Mouse (Mus musculus): ENCODE results near the gene Art3. TPM values are rescaled to one million over a fixed set of nuclear protein-coding genes. Genes with fewer than 3 reads are reported as not detected.
A peak's percentile ranks its signal among the peaks of the same experiment; 100 is the strongest.

Gene Art3
- polyA plus RNA-seq, 1 experiment from 2014 or later, result 46.5 TPM

DNA sequence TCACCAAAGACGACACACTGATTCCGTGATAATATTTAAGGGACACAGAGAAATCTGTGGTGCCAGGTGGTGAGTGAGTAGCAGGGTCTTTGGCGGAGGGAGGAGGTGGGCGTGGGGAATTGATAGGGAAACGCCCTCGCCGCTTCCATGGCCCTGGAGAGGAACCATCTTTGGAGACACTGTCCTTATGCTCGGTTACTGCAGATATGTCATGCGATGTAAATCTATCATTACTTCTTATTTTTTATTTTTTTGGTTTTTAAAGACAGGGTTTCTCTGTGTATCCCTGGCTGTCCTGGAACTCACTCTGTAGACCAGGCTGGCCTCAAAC, 50.7 kb downstream of the Art3 start:
- Histone ChIP-seq H3K27ac (ENCODE audit: low read length) (no peak overlapping the region), H3K4me2 (replicated peaks; ENCODE audit: low read depth, low read length) (no peak overlapping the region), H3K9ac (replicated peaks; ENCODE audit: low read depth) (no peak overlapping the region), H3K36me3 (ENCODE audit: insufficient read depth, low read length) (no peaks in the 10 kb centered on the region), H3K4me1 (ENCODE audit: insufficient read depth, low read depth, low read length) (no peaks in the 10 kb centered on the region), H3K9me3 (ENCODE audit: low read length) (no peaks in the 10 kb centered on the region), H3K4me3 (ENCODE audit: low read depth, low read length) (no peak overlapping the region), H3K27me3 (replicated peaks; ENCODE audit: insufficient read depth, low read length) (no peaks in the 10 kb centered on the region)
- no peak for ATAC-seq
- DNase-seq (ENCODE audit: low spot score), result no peak
- 61% methylated on average over 9 of the region's 9 CpGs for WGBS
- no peak for TF ChIP-seq CTCF (IDR thresholded peaks at IDR 0.05)
- TF ChIP-seq EP300 (IDR thresholded peaks at IDR 0.05), result no peak

GRCm38 (mm10) chr5:92383747-92384146, 52.1 kb downstream of the Art3 start:
- no peak overlapping the region for H3K27ac ChIP-seq (ENCODE audit: low read length)
- no peak overlapping the region for H3K4me3 ChIP-seq (ENCODE audit: low read depth, low read length)
- DNase-seq (ENCODE audit: low spot score), result no peak
- no peaks in the 10 kb centered on the region for H3K4me1 ChIP-seq (ENCODE audit: insufficient read depth, low read depth, low read length)
- H3K4me2 ChIP-seq (replicated peaks; ENCODE audit: low read depth, low read length), result no peak overlapping the region
- H3K9ac ChIP-seq (replicated peaks; ENCODE audit: low read depth), result no peak overlapping the region
- H3K27me3 ChIP-seq (replicated peaks; ENCODE audit: insufficient read depth, low read length), result no peaks in the 10 kb centered on the region
- WGBS, result 44% methylated on average over 7 of the region's 7 CpGs
- ATAC-seq, result no peak
- TF ChIP-seq EP300 (IDR thresholded peaks at IDR 0.05), result no peak
- no peak for TF ChIP-seq CTCF (IDR thresholded peaks at IDR 0.05)
- no peaks in the 10 kb centered on the region for H3K36me3 ChIP-seq (ENCODE audit: insufficient read depth, low read length)
- H3K9me3 ChIP-seq (ENCODE audit: low read length), result no peaks in the 10 kb centered on the region

DNA sequence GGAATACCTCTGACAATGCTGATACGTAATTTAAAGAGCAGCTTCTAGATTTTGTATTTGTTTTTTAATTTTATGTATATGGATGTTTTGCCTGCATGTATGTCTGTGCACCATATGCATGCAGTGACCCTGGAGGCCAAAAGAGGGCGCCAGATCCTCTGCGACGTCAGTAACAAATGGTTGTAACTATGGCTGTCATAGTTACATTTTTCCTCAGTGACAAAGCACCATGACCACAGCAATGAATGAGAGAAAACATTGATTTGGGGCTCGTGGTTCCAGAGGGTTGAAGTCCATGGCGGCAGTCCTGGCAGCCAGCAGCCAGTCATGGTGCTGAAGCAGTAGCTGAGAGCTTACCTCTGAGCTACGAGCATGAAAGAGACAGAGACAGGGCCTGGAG, 53.2 kb downstream of the Art3 start:
- TF ChIP-seq EP300 (IDR thresholded peaks at IDR 0.05), result no peak
- TF ChIP-seq CTCF (IDR thresholded peaks at IDR 0.05), result peak; percentile 68
- DNase-seq (ENCODE audit: low spot score), result peak; percentile 26
- H3K4me2 ChIP-seq (replicated peaks; ENCODE audit: low read depth, low read length), result no peak overlapping the region
- 47% methylated on average over 7 of the region's 7 CpGs for WGBS
- H3K36me3 ChIP-seq (ENCODE audit: insufficient read depth, low read length), result no peaks in the 10 kb centered on the region
- no peaks in the 10 kb centered on the region for H3K9me3 ChIP-seq (ENCODE audit: low read length)
- no peak overlapping the region for H3K27ac ChIP-seq (ENCODE audit: low read length)
- no peak overlapping the region for H3K4me3 ChIP-seq (ENCODE audit: low read depth, low read length)
- no peaks in the 10 kb centered on the region for H3K4me1 ChIP-seq (ENCODE audit: insufficient read depth, low read depth, low read length)
- H3K27me3 ChIP-seq (replicated peaks; ENCODE audit: insufficient read depth, low read length), result no peaks in the 10 kb centered on the region
- ATAC-seq, result no peak
- H3K9ac ChIP-seq (replicated peaks; ENCODE audit: low read depth), result no peak overlapping the region

DNA sequence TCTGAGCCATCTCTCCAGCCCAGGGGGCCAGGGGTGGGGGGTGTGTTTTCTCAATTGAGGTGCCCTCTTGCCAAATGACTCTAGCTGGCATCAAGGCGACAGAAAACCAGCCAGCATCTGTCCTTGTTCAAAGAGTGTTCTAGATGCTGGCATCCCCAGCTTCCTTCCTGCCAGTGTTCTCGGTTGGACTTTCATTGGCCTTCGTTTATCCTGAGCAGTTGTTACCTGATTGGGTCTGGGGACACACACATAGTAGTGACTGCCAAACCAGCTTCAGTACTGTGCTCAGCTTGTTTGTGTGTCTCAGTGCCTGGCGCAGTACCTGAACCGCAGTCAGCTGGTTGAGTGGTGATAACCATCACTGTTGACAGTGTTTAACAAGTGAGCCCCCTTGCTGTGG, 54.5 kb downstream of the Art3 start:
- H3K9me3 ChIP-seq (ENCODE audit: low read length), result no peaks in the 10 kb centered on the region
- ATAC-seq, result no peak
- no peak for TF ChIP-seq EP300 (IDR thresholded peaks at IDR 0.05)
- no peak for TF ChIP-seq CTCF (IDR thresholded peaks at IDR 0.05)
- WGBS, result 69% methylated on average over 5 of the region's 5 CpGs
- H3K4me1 ChIP-seq (ENCODE audit: insufficient read depth, low read depth, low read length), result no peaks in the 10 kb centered on the region
- no peak overlapping the region for H3K9ac ChIP-seq (replicated peaks; ENCODE audit: low read depth)
- no peak for DNase-seq (ENCODE audit: low spot score)
- 0 out of 2 replicates have a peak, but pooled peaks cover 6% of the 10 kb centered on the region for H3K27me3 ChIP-seq (replicated peaks; ENCODE audit: insufficient read depth, low read length)
- no peak overlapping the region for H3K4me2 ChIP-seq (replicated peaks; ENCODE audit: low read depth, low read length)
- H3K27ac ChIP-seq (ENCODE audit: low read length), result no peak overlapping the region
- H3K4me3 ChIP-seq (ENCODE audit: low read depth, low read length), result no peak overlapping the region
- H3K36me3 ChIP-seq (ENCODE audit: insufficient read depth, low read length), result no peaks in the 10 kb centered on the region

GRCm38 (mm10) chr5:92386643-92387042, 55.0 kb downstream of the Art3 start:
- Histone ChIP-seq H3K9me3 (ENCODE audit: low read length) (no peaks in the 10 kb centered on the region), H3K4me1 (ENCODE audit: insufficient read depth, low read depth, low read length) (no peaks in the 10 kb centered on the region), H3K36me3 (ENCODE audit: insufficient read depth, low read length) (no peaks in the 10 kb centered on the region), H3K27ac (ENCODE audit: low read length) (no peak overlapping the region), H3K4me3 (ENCODE audit: low read depth, low read length) (no peak overlapping the region), H3K9ac (replicated peaks; ENCODE audit: low read depth) (no peak overlapping the region), H3K27me3 (replicated peaks; ENCODE audit: insufficient read depth, low read length) (0 out of 2 replicates have a peak, but pooled peaks cover 6% of the 10 kb centered on the region), H3K4me2 (replicated peaks; ENCODE audit: low read depth, low read length) (no peak overlapping the region)
- peak; percentile 48 for ATAC-seq
- DNase-seq (ENCODE audit: low spot score), result peak; percentile 60
- TF ChIP-seq CTCF (IDR thresholded peaks at IDR 0.05) (peak; percentile 48), EP300 (IDR thresholded peaks at IDR 0.05) (no peak)
- 21% methylated on average over 6 of the region's 6 CpGs for WGBS

GRCm38 (mm10) chr5:92387433-92387832, 55.8 kb downstream of the Art3 start:
- DNase-seq (ENCODE audit: low spot score) (no peak), ATAC-seq (no peak; the same call in 1 of the 2 replicates)
- WGBS, result 45% methylated on average over 11 of the region's 11 CpGs
- Histone ChIP-seq H3K27me3 (replicated peaks; ENCODE audit: insufficient read depth, low read length) (0 out of 2 replicates have a peak, but pooled peaks cover 6% of the 10 kb centered on the region), H3K4me2 (replicated peaks; ENCODE audit: low read depth, low read length) (no peak overlapping the region), H3K27ac (ENCODE audit: low read length) (no peak overlapping the region), H3K36me3 (ENCODE audit: insufficient read depth, low read length) (no peaks in the 10 kb centered on the region), H3K4me1 (ENCODE audit: insufficient read depth, low read depth, low read length) (no peaks in the 10 kb centered on the region), H3K9ac (replicated peaks; ENCODE audit: low read depth) (no peak overlapping the region), H3K9me3 (ENCODE audit: low read length) (no peaks in the 10 kb centered on the region), H3K4me3 (ENCODE audit: low read depth, low read length) (no peak overlapping the region)
- TF ChIP-seq CTCF (IDR thresholded peaks at IDR 0.05), result no peak

DNA sequence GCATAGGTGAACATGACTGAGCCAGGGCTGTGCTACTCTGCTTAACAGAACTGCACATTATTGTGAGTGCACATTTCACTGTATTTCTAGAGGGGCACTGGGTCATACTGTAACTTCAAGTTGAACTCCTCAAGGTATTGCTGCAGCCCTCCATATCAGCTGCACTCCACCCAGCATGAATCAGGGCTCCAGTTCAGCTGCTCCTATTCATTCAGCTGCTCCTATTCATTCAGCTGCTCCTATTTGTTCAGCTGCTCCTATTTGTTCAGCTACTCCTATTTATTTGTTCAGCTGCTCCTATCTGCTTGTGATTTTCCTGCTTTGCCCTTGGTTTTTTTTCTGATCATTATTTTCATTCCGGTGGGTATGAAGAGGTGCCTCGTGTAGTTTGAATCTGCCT, 58.4 kb downstream of the Art3 start:
- no peak for ATAC-seq
- H3K4me2 ChIP-seq (replicated peaks; ENCODE audit: low read depth, low read length), result no peak overlapping the region

More for the DNA sequence above, 58.4 kb downstream of the Art3 start:
- Histone ChIP-seq H3K9ac (replicated peaks; ENCODE audit: low read depth) (no peak overlapping the region), H3K27ac (ENCODE audit: low read length) (no peak overlapping the region), H3K4me3 (ENCODE audit: low read depth, low read length) (no peak overlapping the region), H3K36me3 (ENCODE audit: insufficient read depth, low read length) (no peaks in the 10 kb centered on the region), H3K9me3 (ENCODE audit: low read length) (no peaks in the 10 kb centered on the region), H3K27me3 (replicated peaks; ENCODE audit: insufficient read depth, low read length) (0 out of 2 replicates have a peak, but pooled peaks cover 6% of the 10 kb centered on the region), H3K4me1 (ENCODE audit: insufficient read depth, low read depth, low read length) (no peaks in the 10 kb centered on the region)
- no peak for DNase-seq (ENCODE audit: low spot score)
- TF ChIP-seq CTCF (IDR thresholded peaks at IDR 0.05) (no peak), EP300 (IDR thresholded peaks at IDR 0.05) (no peak)
- 52% methylated on average over 2 of the region's 2 CpGs for WGBS
